ENCODE assay signal across 35 mouse cellular contexts in genomic region chr11:65773946-65774656, GRCm38 (mm10). TPM values are rescaled to one million over a fixed set of nuclear protein-coding genes. Genes with fewer than 3 reads are reported as not detected.
DNase-seq lines count a peak whose midpoint lies in the region; ATAC-seq and TF ChIP-seq lines count a peak whose summit lies in the region.
"Had no signal": no experiment of that assay in that cellular context is flagged by ENCODE, and none has a peak within 500 bp of the region (broad histone marks: within the 10 kb centered on the region; RNA-seq: fewer than 3 reads in every experiment).

No protein-coding gene starts in this region.

- H3K36me3 ChIP-seq in G1E (replicated peaks): peaks cover 39% of the 10 kb centered on the region
- H3K36me3 ChIP-seq in liver, embryonic 15.5 days (replicated peaks): no peaks in the 10 kb centered on the region
- H3K36me3 ChIP-seq in forebrain, embryonic 15.5 days: no peaks in the 10 kb centered on the region
- H3K36me3 ChIP-seq: heart, embryonic 10.5 days; heart, embryonic 15.5 days; hindbrain, embryonic 12.5 days; limb, embryonic 13.5 days; lung, embryonic 15.5 days; midbrain, embryonic 15.5 days; neural tube, embryonic 15.5 days had no signal

- H3K4me1 ChIP-seq in G1E (ENCODE audit: insufficient read depth, low read depth, low read length): peaks cover 42% of the 10 kb centered on the region
- H3K4me1 ChIP-seq in liver, embryonic 15.5 days (replicated peaks): peaks cover 76% of the 10 kb centered on the region
- H3K4me1 ChIP-seq in forebrain, embryonic 15.5 days: peaks cover 3% of the 10 kb centered on the region; the same call in 1 of the 2 replicates

- no peak for TF ChIP-seq CTCF in G1E (IDR thresholded peaks at IDR 0.05; ENCODE audit: low read depth, low read length)

- no peaks in the 10 kb centered on the region for H3K9me3 ChIP-seq in G1E (replicated peaks)
- no peaks in the 10 kb centered on the region for H3K9me3 ChIP-seq in liver, embryonic 15.5 days (replicated peaks)
- no peaks in the 10 kb centered on the region for H3K9me3 ChIP-seq in forebrain, embryonic 15.5 days
- H3K9me3 ChIP-seq: heart, embryonic 10.5 days; heart, embryonic 15.5 days; hindbrain, embryonic 12.5 days; limb, embryonic 13.5 days; lung, embryonic 15.5 days; megakaryocyte, embryonic 14.5 days; midbrain, embryonic 15.5 days; neural tube, embryonic 15.5 days had no signal

- H3K27me3 ChIP-seq in G1E (ENCODE audit: insufficient read depth, low read length): no peaks in the 10 kb centered on the region
- no peaks in the 10 kb centered on the region for H3K27me3 ChIP-seq in liver, embryonic 15.5 days
- H3K27me3 ChIP-seq in forebrain, embryonic 15.5 days: no peaks in the 10 kb centered on the region
- H3K27me3 ChIP-seq: CH12.LX; heart, embryonic 15.5 days; hindbrain, embryonic 12.5 days; limb, embryonic 13.5 days; lung, embryonic 15.5 days; megakaryocyte, embryonic 14.5 days; midbrain, embryonic 15.5 days; neural tube, embryonic 15.5 days; Patski had no signal

- peak overlapping the region; percentile 68 for H3K4me2 ChIP-seq in liver, embryonic 15.5 days
- H3K4me2 ChIP-seq in forebrain, embryonic 15.5 days (replicated peaks): no peak overlapping the region
- H3K4me2 ChIP-seq: heart, embryonic 15.5 days; hindbrain, embryonic 12.5 days; limb, embryonic 13.5 days; lung, embryonic 15.5 days; midbrain, embryonic 15.5 days; neural tube, embryonic 15.5 days had no signal

- no peak overlapping the region for H3K4me3 ChIP-seq in G1E (ENCODE audit: low read depth, low read length)
- peak overlapping the region; percentile 36 for H3K4me3 ChIP-seq in liver, embryonic 15.5 days (replicated peaks)
- H3K4me3 ChIP-seq in forebrain, embryonic 15.5 days: no peak overlapping the region
- H3K4me3 ChIP-seq: heart, embryonic 10.5 days; heart, embryonic 15.5 days; hindbrain, embryonic 12.5 days; limb, embryonic 13.5 days; lung, embryonic 15.5 days; megakaryocyte, embryonic 14.5 days; midbrain, embryonic 15.5 days; neural tube, embryonic 15.5 days had no signal

- H3K9ac ChIP-seq in liver, embryonic 15.5 days: peak overlapping the region; percentile 45; the same call in 1 of the 2 replicates
- H3K9ac ChIP-seq in forebrain, embryonic 15.5 days (replicated peaks): no peak overlapping the region
- H3K9ac ChIP-seq: forebrain, postnatal 0 days; heart, embryonic 15.5 days; hindbrain, embryonic 12.5 days; limb, embryonic 13.5 days; lung, embryonic 15.5 days; midbrain, embryonic 15.5 days; neural tube, embryonic 15.5 days had no signal

- 38% methylated on average over 6 of the region's 6 CpGs for WGBS in liver, embryonic 15.5 days (ENCODE audit: insufficient replicate concordance)
- 66% methylated on average over 6 of the region's 6 CpGs for WGBS in forebrain, embryonic 15.5 days

- ATAC-seq in G1E (ENCODE audit: extremely low read depth, insufficient number of reproducible peaks, low FRiP score, poor library complexity, severe bottlenecking): peak; percentile 8; the same call in 1 of the 2 replicates
- peak; percentile 89 for ATAC-seq in liver, embryonic 15.5 days (ENCODE audit: insufficient read depth)
- no peak for ATAC-seq in forebrain, embryonic 15.5 days (replicated peaks)
- ATAC-seq in granulocyte monocyte progenitor cell, adult 5-6 weeks (replicated peaks; ENCODE audit: poor library complexity, severe bottlenecking): no peak
- ATAC-seq: forebrain, postnatal 0 days; hindbrain, postnatal 0 days; intestine, embryonic 16.5 days; midbrain, embryonic 15.5 days; Patski had no signal

- H3K27ac ChIP-seq in liver, embryonic 15.5 days (replicated peaks): peak overlapping the region; percentile 89
- no peak overlapping the region for H3K27ac ChIP-seq in forebrain, embryonic 15.5 days (replicated peaks)
- H3K27ac ChIP-seq: heart, embryonic 10.5 days; heart, embryonic 15.5 days; hindbrain, embryonic 12.5 days; hindbrain, postnatal 0 days; limb, embryonic 13.5 days; lung, embryonic 15.5 days; midbrain, embryonic 15.5 days; neural tube, embryonic 15.5 days; stomach, postnatal 0 days had no signal

- peak; percentile 16 to 27 for DNase-seq in lung, adult 18-20 months
- no peak for DNase-seq in lung, postnatal 4 days
- no peak for DNase-seq in G1E (ENCODE audit: low spot score)
- peak; percentile 48 for DNase-seq in liver
- no peak for DNase-seq in left cerebral cortex, adult 18-20 months (ENCODE audit: low spot score in 2 of 2)
- DNase-seq: adrenal gland, postnatal 10 days; cerebellum, adult 11 months; cerebellum, adult 9-10 months; cerebellum, postnatal 36 days; forebrain, postnatal 0 days; gastrocnemius, postnatal 10 days; heart, postnatal 36 days; kidney, adult 9 months; kidney, postnatal 10 days; layer of hippocampus, adult 9-11 months; retina, postnatal 1 day; spleen, adult 18-20 months; thymus, adult 18-20 months; thymus, postnatal 25 days had no signal

RNA-seq across cellular contexts. Expression of gene Map2k4, which starts 14.0 kb away (rescaled TPM):
- total RNA-seq in G1E (2014; fragmentation: Nextera tagmentation) (90.1 and 106 TPM in 2 replicates), G1E (2017) (43.8 and 48.6 TPM in 2 replicates)
- polyA plus RNA-seq in G1E (2012): 37.7 and 41.9 TPM in 2 replicates
- polyA plus RNA-seq in liver, embryonic 15.5 days (2015; fragmentation: Nextera tagmentation; extraction: Ambion mirVana): 32.1 and 33.3 TPM in 2 replicates
- 77.8 and 83.4 TPM in 2 replicates for polyA plus RNA-seq in forebrain, embryonic 15.5 days (2015; fragmentation: Nextera tagmentation; extraction: Ambion mirVana)
- 100 to 1,000 TPM; 188 to 192 TPM for total RNA-seq in left cerebral cortex, adult 18-20 months (2021)
- 44.3 and 50.8 TPM in 2 replicates for total RNA-seq in granulocyte monocyte progenitor cell, adult 5-6 weeks (2014; fragmentation: Nextera tagmentation)
- 31.2 and 31.4 TPM in 2 replicates for total RNA-seq in granulocyte monocyte progenitor cell, adult 5-6 weeks (2017)

RNA-seq across cellular contexts. Expression of gene Zkscan6, which starts 32.9 kb away (rescaled TPM):
- total RNA-seq in G1E (2014; fragmentation: Nextera tagmentation) (4.9 and 5.4 TPM in 2 replicates), G1E (2017) (26.8 and 27.1 TPM in 2 replicates)
- polyA plus RNA-seq in G1E (2012): 2.4 and 2.8 TPM in 2 replicates
- polyA plus RNA-seq in liver, embryonic 15.5 days (2015; fragmentation: Nextera tagmentation; extraction: Ambion mirVana): 5.1 and 5.5 TPM in 2 replicates
- polyA plus RNA-seq in forebrain, embryonic 15.5 days (2015; fragmentation: Nextera tagmentation; extraction: Ambion mirVana): 25.1 and 26.5 TPM in 2 replicates
- total RNA-seq in left cerebral cortex, adult 18-20 months (2021): 10 to 100 TPM; 13.6 TPM
- 10.7 and 11.4 TPM in 2 replicates for total RNA-seq in granulocyte monocyte progenitor cell, adult 5-6 weeks (2014; fragmentation: Nextera tagmentation)
- 11.4 and 20.8 TPM in 2 replicates for total RNA-seq in granulocyte monocyte progenitor cell, adult 5-6 weeks (2017)

Comparison
In these comparisons a context has a peak if more than half of its experiments do, and no peak if none do; other contexts are left out.
1. DNase-seq: peak in lung, adult 18-20 months (2 of 2) and liver (single experiment); none in lung, postnatal 4 days (0 of 2), G1E (single experiment) and left cerebral cortex, adult 18-20 months (0 of 2).
2. ATAC-seq: peak in G1E (single experiment) and liver, embryonic 15.5 days (single experiment); none in forebrain, embryonic 15.5 days (single experiment) and granulocyte monocyte progenitor cell, adult 5-6 weeks (single experiment).